Mouse (Mus musculus) lung, embryonic 14.5 days (tissue): ENCODE data around the gene Crot. TPM values are rescaled to one million over a fixed set of nuclear protein-coding genes. Genes with fewer than 3 reads are reported as not detected.
"Not testable (repeated sequence)": the region's sequence is repeated elsewhere in the genome, so short reads cannot be mapped to it uniquely, and the experiment has no call there.

Experiments
- ATAC-seq: fragments of 200-750 bp; cut with Nextera tagmentation; 2 replicates; pipeline ENCODE4 v1.8.0; 2017; ENCODE audit warnings: mild to moderate bottlenecking, moderate TSS enrichment, moderate library complexity; ENCODE audit not compliant: insufficient read depth
- DNase-seq: peaks from one replicate; pipeline ENCODE4 v3.0.0-alpha.2; 2015
- H3K27ac ChIP-seq: fragments of 300-500 bp; sonication (generic); 2 replicates; pipeline ENCODE4 v1.5.1; 2014; ENCODE audit warnings: low read depth, mild to moderate bottlenecking, moderate library complexity
- H3K27me3 ChIP-seq: fragments of 300-500 bp; sonication (generic); 2 replicates; pipeline ENCODE4 v1.6.1; 2014; ENCODE audit warnings: low read length, control low read depth; ENCODE audit not compliant: insufficient read depth
- H3K36me3 ChIP-seq: fragments of 300-500 bp; sonication (generic); 2 replicates; pipeline ENCODE4 v1.6.1; 2014; ENCODE audit warnings: control low read depth; ENCODE audit not compliant: insufficient read depth
- H3K4me1 ChIP-seq: fragments of 300-500 bp; sonication (generic); 2 replicates; pipeline ENCODE4 v1.6.1; 2014; ENCODE audit warnings: antibody characterized with exemption, control low read depth; ENCODE audit not compliant: insufficient read depth
- H3K4me2 ChIP-seq: fragments of 300-500 bp; sonication (generic); 2 replicates; pipeline ENCODE4 v1.6.1; 2014; ENCODE audit warnings: mild to moderate bottlenecking
- H3K4me3 ChIP-seq: fragments of 300-500 bp; sonication (generic); 2 replicates; pipeline ENCODE4 v1.5.1; 2014; ENCODE audit warnings: low read depth, low read length
- H3K9ac ChIP-seq: fragments of 300-500 bp; sonication (generic); 2 replicates; pipeline ENCODE4 v1.6.1; 2014
- H3K9me3 ChIP-seq: fragments of 300-500 bp; sonication (generic); 2 replicates; pipeline ENCODE4 v1.6.1; 2016; ENCODE audit warnings: low read depth, low read length, control low read depth
- CTCF ChIP-seq: IDR thresholded peaks from 2 replicates; pipeline ENCODE4 v1.5.1; 2016; ENCODE audit warnings: antibody characterized with exemption, low read depth
- WGBS: fragments of 180-500 bp; shearing (Covaris S2); extraction: QIAGEN DNeasy Blood & Tissue Kit; methylation state at CpG from one replicate; pipeline ENCODE4 v1.1.7; 2014; 5-methylcytosine and 5-hydroxymethylcytosine counted together
- polyA plus RNA-seq: library from polyadenylated mRNA; unstranded; fragments of >200 nt; fragmentation: Nextera tagmentation; extraction: Ambion mirVana; gene quantifications from 2 replicates; pipeline ENCODE4 v1.2.1, GENCODE M21; 2014

Gene Crot
- polyA plus RNA-seq, 1 experiment from 2014 or later, result 32.3 TPM

- Histone ChIP-seq H3K27me3 (no peaks in the 10 kb centered on the region), H3K9me3 (no peaks in the 10 kb centered on the region), H3K9ac (no peak overlapping the region), H3K27ac (no peak overlapping the region), H3K4me2 (no peak overlapping the region), H3K36me3 (no peaks in the 10 kb centered on the region), H3K4me3 (no peak overlapping the region), H3K4me1 (no peaks in the 10 kb centered on the region)
- no peak for ATAC-seq
- no peak for DNase-seq
- 56% methylated on average over 3 of the region's 3 CpGs for WGBS
- no peak for TF ChIP-seq CTCF
Observed at GRCm38 (mm10) chr5:9014774-9015173, 17.6 kb upstream of the Crot start.

- WGBS, result 68% methylated on average over 8 of the region's 8 CpGs
- no peak for TF ChIP-seq CTCF
- Histone ChIP-seq H3K9ac (no peak overlapping the region), H3K27me3 (no peaks in the 10 kb centered on the region), H3K9me3 (no peaks in the 10 kb centered on the region), H3K36me3 (no peaks in the 10 kb centered on the region), H3K27ac (no peak overlapping the region), H3K4me2 (no peak overlapping the region), H3K4me3 (no peak overlapping the region), H3K4me1 (no peaks in the 10 kb centered on the region)
- DNase-seq (no peak), ATAC-seq (no peak)
Observed at GRCm38 (mm10) chr5:9011374-9011773, 14.2 kb upstream of the Crot start.

- no peaks in the 10 kb centered on the region for H3K36me3 ChIP-seq
- H3K9ac ChIP-seq, result no peak overlapping the region
- no peaks in the 10 kb centered on the region for H3K9me3 ChIP-seq
- H3K27ac ChIP-seq, result no peak overlapping the region
- 88% methylated on average over 1 of the region's 1 CpGs for WGBS
- DNase-seq, result no peak
- H3K4me1 ChIP-seq, result no peaks in the 10 kb centered on the region
- no peak for TF ChIP-seq CTCF
- no peak for ATAC-seq
- H3K4me2 ChIP-seq, result no peak overlapping the region
- no peak overlapping the region for H3K4me3 ChIP-seq
- H3K27me3 ChIP-seq, result no peaks in the 10 kb centered on the region
Observed at GRCm38 (mm10) chr5:9010166-9010565, 13.0 kb upstream of the Crot start.

- H3K4me1 ChIP-seq, H3K4me3 ChIP-seq, H3K27me3 ChIP-seq, H3K27ac ChIP-seq, H3K36me3 ChIP-seq, DNase-seq, ATAC-seq, H3K4me2 ChIP-seq, H3K9ac ChIP-seq, H3K9me3 ChIP-seq: not testable (repeated sequence)
- 46% methylated on average over 3 of the region's 3 CpGs for WGBS
Observed at GRCm38 (mm10) chr5:9006585-9006984, 9.5 kb upstream of the Crot start.

- H3K9me3 ChIP-seq, H3K4me1 ChIP-seq, H3K4me3 ChIP-seq, H3K27me3 ChIP-seq, DNase-seq, H3K36me3 ChIP-seq, H3K4me2 ChIP-seq, H3K27ac ChIP-seq, H3K9ac ChIP-seq, ATAC-seq: not testable (repeated sequence)
- 45% methylated on average over 7 of the region's 7 CpGs for WGBS
Observed at GRCm38 (mm10) chr5:9000006-9000405, 2.9 kb upstream of the Crot start.

GRCm38 (mm10) chr5:8999108-8999507 lies 2.0 kb upstream of the Crot start:
- 45% methylated on average over 4 of the region's 4 CpGs for WGBS
- Histone ChIP-seq H3K4me1 (no peaks in the 10 kb centered on the region), H3K9me3 (no peaks in the 10 kb centered on the region), H3K4me3 (no peak overlapping the region), H3K9ac (no peak overlapping the region), H3K27ac (no peak overlapping the region), H3K4me2 (no peak overlapping the region), H3K27me3 (no peaks in the 10 kb centered on the region), H3K36me3 (no peaks in the 10 kb centered on the region)
- DNase-seq, result no peak
- TF ChIP-seq CTCF, result no peak
- ATAC-seq, result no peak

GRCm38 (mm10) chr5:8997513-8997895 lies 380 bp upstream of the Crot start:
- peak overlapping the region; percentile 79 for H3K4me2 ChIP-seq
- TF ChIP-seq CTCF, result no peak; the same call in 1 of the 2 replicates
- H3K4me3 ChIP-seq, result peak overlapping the region; percentile 68
- WGBS, result 7% methylated on average over 8 of the region's 8 CpGs
- peak overlapping the region; percentile 86 for H3K27ac ChIP-seq
- H3K9ac ChIP-seq, result peak overlapping the region; percentile 73
- no peaks in the 10 kb centered on the region for H3K9me3 ChIP-seq
- H3K36me3 ChIP-seq, result peaks cover 4% of the 10 kb centered on the region; the same call in 1 of the 2 replicates
- DNase-seq (peak; percentile 66), ATAC-seq (peak; percentile 55)
- H3K27me3 ChIP-seq, result no peaks in the 10 kb centered on the region
- H3K4me1 ChIP-seq, result no peaks in the 10 kb centered on the region
